Mouse (Mus musculus) T-helper 2 cell (primary cell): ENCODE measurements around the gene Pelp1.

Source experiments
- in situ Hi-C: fragments of 300-600 bp; cut with MboI, MseI; formaldehyde crosslinking; loops from one replicate; pipeline ENCODE4 v1.15.1; 2025; ENCODE audit warnings: high pct_unique_total_duplicates

Gene Pelp1

GRCm38 (mm10) chr11:70409594-70410296 is at the start of gene Pelp1:
Gene Pelp1, minus strand, starts transcription at chr11:70410031.
- in situ Hi-C loops = loop anchor here (5.0 kb wide), 2 partner anchors 98 to 198 kb away; partner anchors contain the start of gene Tm4sf5

- in situ Hi-C loops = no loop called here
These were observed 49.1 kb upstream of the Pelp1 start, which contains the start of gene Zmynd15 for GRCm38 (mm10) chr11:70458688-70459600. Gene Zmynd15, plus strand, starts transcription at chr11:70459433.

- in situ Hi-C loops = no loop called here
These were observed 43.6 kb upstream of the Pelp1 start for GRCm38 (mm10) chr11:70453261-70454044.

GRCm38 (mm10) chr11:70451797-70452498 is 42.1 kb upstream of the Pelp1 start, which contains the start of gene Med11:
Gene Med11, plus strand, starts transcription at chr11:70451919.
- in situ Hi-C loops = no loop called here

GRCm38 (mm10) chr11:70450926-70451325 is 41.1 kb upstream of the Pelp1 start:
- in situ Hi-C loops = no loop called here

GRCm38 (mm10) chr11:70447373-70447772 is 37.5 kb upstream of the Pelp1 start:
- in situ Hi-C loops = no loop called here

- in situ Hi-C loops = no loop called here
These were observed 36.9 kb upstream of the Pelp1 start for GRCm38 (mm10) chr11:70446756-70447155.

- in situ Hi-C loops = no loop called here
These were observed 34.8 kb upstream of the Pelp1 start for GRCm38 (mm10) chr11:70444667-70445066.

GRCm38 (mm10) chr11:70443964-70444363 is 34.1 kb upstream of the Pelp1 start:
- in situ Hi-C loops = no loop called here

GRCm38 (mm10) chr11:70441882-70442281 is 32.1 kb upstream of the Pelp1 start:
- in situ Hi-C loops = no loop called here

- in situ Hi-C loops = no loop called here
These were observed 30.8 kb upstream of the Pelp1 start for GRCm38 (mm10) chr11:70440637-70441036.

GRCm38 (mm10) chr11:70438728-70439374 is 29.0 kb upstream of the Pelp1 start:
- in situ Hi-C loops = no loop called here

GRCm38 (mm10) chr11:70437426-70437825 is 27.6 kb upstream of the Pelp1 start:
- in situ Hi-C loops = no loop called here

GRCm38 (mm10) chr11:70435476-70435875 is 25.6 kb upstream of the Pelp1 start:
- in situ Hi-C loops = no loop called here

- in situ Hi-C loops = loop anchor here (5.0 kb wide), 1 partner anchor 68 kb away; no protein-coding TSS in a partner anchor
These were observed 24.1 kb upstream of the Pelp1 start for GRCm38 (mm10) chr11:70433951-70434350.

GRCm38 (mm10) chr11:70433569-70433943 is 23.7 kb upstream of the Pelp1 start:
- in situ Hi-C loops = loop anchor here (5.0 kb wide), 1 partner anchor 69 kb away; no protein-coding TSS in a partner anchor

GRCm38 (mm10) chr11:70432895-70433568 is 23.2 kb upstream of the Pelp1 start:
- in situ Hi-C loops = loop anchor here (5.0 kb wide), 1 partner anchor 69 kb away; no protein-coding TSS in a partner anchor

GRCm38 (mm10) chr11:70432048-70432894 is 22.4 kb upstream of the Pelp1 start, which contains the start of gene Arrb2:
Gene Arrb2, plus strand, starts transcription at chr11:70432635.
- in situ Hi-C loops = loop anchor here (5.0 kb wide), 1 partner anchor 70 kb away; no protein-coding TSS in a partner anchor

GRCm38 (mm10) chr11:70431574-70431973 is 21.7 kb upstream of the Pelp1 start:
- in situ Hi-C loops = loop anchor here (5.0 kb wide), 1 partner anchor 71 kb away; no protein-coding TSS in a partner anchor
